10 mouse cellular contexts compared by ENCODE assay signal in the genomic region with DNA sequence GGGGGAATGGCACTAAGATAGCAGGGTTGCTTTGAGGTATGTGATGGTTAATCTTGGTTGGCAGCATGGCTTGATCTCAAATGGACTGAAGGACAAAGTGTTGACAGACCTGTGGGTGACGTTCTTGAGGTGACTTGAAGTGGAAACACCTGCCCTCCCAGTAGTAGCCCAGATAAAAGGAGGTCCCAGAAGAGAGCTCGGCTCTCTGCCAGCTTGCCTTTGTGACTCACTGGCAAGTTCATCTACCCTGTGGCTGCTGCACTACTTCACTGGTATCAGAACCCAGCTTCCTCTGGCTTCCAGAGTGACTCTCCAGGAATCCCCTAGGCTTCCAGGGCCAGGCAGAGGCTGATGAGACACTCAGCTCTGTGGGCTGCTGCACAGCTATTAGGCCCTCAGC.
DNase-seq lines count a peak whose midpoint lies in the region; ATAC-seq and TF ChIP-seq lines count a peak whose summit lies in the region.
"Had no signal": no experiment of that assay in that cellular context is flagged by ENCODE, and none has a peak within 500 bp of the region (broad histone marks: within the 10 kb centered on the region; RNA-seq: fewer than 3 reads in every experiment).

No protein-coding gene starts in this region.

- H3K9ac ChIP-seq in heart, embryonic 11.5 days (ENCODE audit: low read depth, low read length) = no peak overlapping the region
- H3K9ac ChIP-seq in midbrain, postnatal 0 days (replicated peaks; ENCODE audit: low read length, poor library complexity, severe bottlenecking) = no peak overlapping the region
- no peak overlapping the region for H3K9ac ChIP-seq in limb, embryonic 11.5 days (ENCODE audit: low read length)
- no peak overlapping the region for H3K9ac ChIP-seq in neural tube, embryonic 13.5 days
- H3K9ac ChIP-seq: limb, embryonic 13.5 days had no signal

- H3K4me3 ChIP-seq in heart, embryonic 11.5 days (ENCODE audit: low read depth, low read length) = no peak overlapping the region
- H3K4me3 ChIP-seq in heart, embryonic 10.5 days = no peak overlapping the region
- no peak overlapping the region for H3K4me3 ChIP-seq in midbrain, postnatal 0 days (ENCODE audit: low read depth, low read length)
- H3K4me3 ChIP-seq in midbrain, embryonic 10.5 days = no peak overlapping the region
- H3K4me3 ChIP-seq in limb, embryonic 11.5 days (ENCODE audit: low read depth, low read length) = no peak overlapping the region
- no peak overlapping the region for H3K4me3 ChIP-seq in neural tube, embryonic 13.5 days
- H3K4me3 ChIP-seq: limb, embryonic 13.5 days had no signal

- DNase-seq in heart, embryonic 10.5 days (ENCODE audit: low spot score) = no peak
- no peak for DNase-seq in midbrain, postnatal 0 days (ENCODE audit: low spot score)
- DNase-seq in midbrain, embryonic 10.5 days (ENCODE audit: low spot score) = no peak
- DNase-seq in limb, embryonic 11.5 days (ENCODE audit: low spot score) = no peak
- DNase-seq in gastrocnemius, postnatal 14 days = no peak
- DNase-seq: kidney, postnatal 4 days had no signal

- no peaks in the 10 kb centered on the region for H3K9me3 ChIP-seq in heart, embryonic 11.5 days (replicated peaks; ENCODE audit: control insufficient read depth, low read length)
- no peaks in the 10 kb centered on the region for H3K9me3 ChIP-seq in heart, embryonic 10.5 days
- H3K9me3 ChIP-seq in midbrain, postnatal 0 days (ENCODE audit: low read length) = no peaks in the 10 kb centered on the region
- H3K9me3 ChIP-seq in midbrain, embryonic 10.5 days (replicated peaks) = no peaks in the 10 kb centered on the region
- H3K9me3 ChIP-seq in limb, embryonic 11.5 days (ENCODE audit: control insufficient read depth, low read length) = no peaks in the 10 kb centered on the region
- no peaks in the 10 kb centered on the region for H3K9me3 ChIP-seq in neural tube, embryonic 13.5 days
- H3K9me3 ChIP-seq: limb, embryonic 13.5 days had no signal

- intact Hi-C loops in gastrocnemius, postnatal 14 days (cut with DNase I; ENCODE audit: low total_unique reads) = no loop called here

- H3K27ac ChIP-seq in heart, embryonic 11.5 days (ENCODE audit: low read depth, low read length) = peak overlapping the region; percentile 36; the same call in 1 of the 2 replicates
- no peak overlapping the region for H3K27ac ChIP-seq in heart, embryonic 10.5 days
- H3K27ac ChIP-seq in midbrain, postnatal 0 days (ENCODE audit: low read depth, low read length) = peak overlapping the region; percentile 6; the same call in 1 of the 2 replicates
- no peak overlapping the region for H3K27ac ChIP-seq in midbrain, embryonic 10.5 days (replicated peaks)
- 0 out of 2 replicates have a peak overlapping the region, but pooled peaks have one; percentile 21 for H3K27ac ChIP-seq in limb, embryonic 11.5 days (replicated peaks; ENCODE audit: low read depth, low read length)
- H3K27ac ChIP-seq in neural tube, embryonic 13.5 days (replicated peaks) = peak overlapping the region; percentile 63
- H3K27ac ChIP-seq: limb, embryonic 13.5 days had no signal

- peaks cover 3% of the 10 kb centered on the region; the same call in 1 of the 2 replicates for H3K4me1 ChIP-seq in heart, embryonic 11.5 days (ENCODE audit: control insufficient read depth, insufficient read depth, low read length)
- peaks cover 36% of the 10 kb centered on the region; the same call in 1 of the 2 replicates for H3K4me1 ChIP-seq in heart, embryonic 10.5 days
- H3K4me1 ChIP-seq in midbrain, postnatal 0 days (ENCODE audit: insufficient read depth, low read length) = no peaks in the 10 kb centered on the region
- peaks cover 9% of the 10 kb centered on the region for H3K4me1 ChIP-seq in midbrain, embryonic 10.5 days
- no peaks in the 10 kb centered on the region for H3K4me1 ChIP-seq in limb, embryonic 11.5 days (ENCODE audit: control insufficient read depth, insufficient read depth, low read length)
- peaks cover 42% of the 10 kb centered on the region for H3K4me1 ChIP-seq in neural tube, embryonic 13.5 days (replicated peaks)

- no peak for TF ChIP-seq CTCF in midbrain, postnatal 0 days (IDR thresholded peaks at IDR 0.05)

- H3K27me3 ChIP-seq in heart, embryonic 11.5 days (ENCODE audit: control insufficient read depth, insufficient read depth, low read length) = no peaks in the 10 kb centered on the region
- no peaks in the 10 kb centered on the region for H3K27me3 ChIP-seq in heart, embryonic 10.5 days (ENCODE audit: insufficient read depth, poor library complexity, severe bottlenecking)
- no peaks in the 10 kb centered on the region for H3K27me3 ChIP-seq in midbrain, postnatal 0 days (ENCODE audit: insufficient read depth, low read length)
- no peaks in the 10 kb centered on the region for H3K27me3 ChIP-seq in midbrain, embryonic 10.5 days (ENCODE audit: low read depth, poor library complexity, severe bottlenecking)
- no peaks in the 10 kb centered on the region for H3K27me3 ChIP-seq in limb, embryonic 11.5 days (ENCODE audit: control insufficient read depth, insufficient read depth, low read length)
- H3K27me3 ChIP-seq in neural tube, embryonic 13.5 days = no peaks in the 10 kb centered on the region
- H3K27me3 ChIP-seq: limb, embryonic 13.5 days had no signal

- no peak for ATAC-seq in heart, embryonic 11.5 days (replicated peaks; ENCODE audit: insufficient number of reproducible peaks, low FRiP score, low TSS enrichment)
- no peak for ATAC-seq in midbrain, postnatal 0 days (ENCODE audit: low FRiP score)
- no peak for ATAC-seq in limb, embryonic 11.5 days (ENCODE audit: insufficient number of reproducible peaks, low FRiP score, low TSS enrichment, low read depth)
- 0 out of 2 replicates have a peak, but pooled peaks have one; percentile 37 for ATAC-seq in neural tube, embryonic 13.5 days (ENCODE audit: low read depth)
- ATAC-seq in erythroblast, adult 5-6 weeks (replicated peaks; ENCODE audit: low FRiP score, poor library complexity, severe bottlenecking) = no peak

- H3K36me3 ChIP-seq in heart, embryonic 11.5 days (ENCODE audit: control insufficient read depth, insufficient read depth, low read length) = no peaks in the 10 kb centered on the region
- no peaks in the 10 kb centered on the region for H3K36me3 ChIP-seq in heart, embryonic 10.5 days
- no peaks in the 10 kb centered on the region for H3K36me3 ChIP-seq in midbrain, postnatal 0 days (ENCODE audit: insufficient read depth, low read length)
- H3K36me3 ChIP-seq in midbrain, embryonic 10.5 days = no peaks in the 10 kb centered on the region
- no peaks in the 10 kb centered on the region for H3K36me3 ChIP-seq in limb, embryonic 11.5 days (ENCODE audit: control insufficient read depth, insufficient read depth, low read length)
- H3K36me3 ChIP-seq in neural tube, embryonic 13.5 days = no peaks in the 10 kb centered on the region

- H3K4me2 ChIP-seq in heart, embryonic 11.5 days = no peak overlapping the region
- no peak overlapping the region for H3K4me2 ChIP-seq in midbrain, postnatal 0 days (ENCODE audit: low read depth, low read length, poor library complexity, severe bottlenecking)
- no peak overlapping the region for H3K4me2 ChIP-seq in limb, embryonic 11.5 days (ENCODE audit: low read depth, severe bottlenecking)
- no peak overlapping the region for H3K4me2 ChIP-seq in neural tube, embryonic 13.5 days
- H3K4me2 ChIP-seq: limb, embryonic 13.5 days had no signal

- WGBS in heart, embryonic 11.5 days (ENCODE audit: insufficient replicate concordance) = 24% methylated on average over 2 of the region's 2 CpGs
- WGBS in heart, embryonic 10.5 days = 46% methylated on average over 2 of the region's 2 CpGs
- 82% methylated on average over 2 of the region's 2 CpGs for WGBS in midbrain, postnatal 0 days
- WGBS in midbrain, embryonic 10.5 days = 81% methylated on average over 2 of the region's 2 CpGs
- WGBS in limb, embryonic 11.5 days = 69% methylated on average over 2 of the region's 2 CpGs
- WGBS in neural tube, embryonic 13.5 days = 52% methylated on average over 2 of the region's 2 CpGs

Comparison
In these comparisons a context has a peak if more than half of its experiments do, and no peak if none do; other contexts are left out.
1. H3K27ac ChIP-seq: peak in heart, embryonic 11.5 days (single experiment), midbrain, postnatal 0 days (single experiment), limb, embryonic 11.5 days (single experiment) and neural tube, embryonic 13.5 days (single experiment); none in heart, embryonic 10.5 days (single experiment) and midbrain, embryonic 10.5 days (single experiment).